Mouse (Mus musculus) cerebellum, adult 9-10 months (tissue): Measurements from ENCODE around the gene Traf3.

Experiments used
- DNase-seq: peaks from one replicate; pipeline ENCODE4 v3.0.0; 2022

Traf3 gene

DNA sequence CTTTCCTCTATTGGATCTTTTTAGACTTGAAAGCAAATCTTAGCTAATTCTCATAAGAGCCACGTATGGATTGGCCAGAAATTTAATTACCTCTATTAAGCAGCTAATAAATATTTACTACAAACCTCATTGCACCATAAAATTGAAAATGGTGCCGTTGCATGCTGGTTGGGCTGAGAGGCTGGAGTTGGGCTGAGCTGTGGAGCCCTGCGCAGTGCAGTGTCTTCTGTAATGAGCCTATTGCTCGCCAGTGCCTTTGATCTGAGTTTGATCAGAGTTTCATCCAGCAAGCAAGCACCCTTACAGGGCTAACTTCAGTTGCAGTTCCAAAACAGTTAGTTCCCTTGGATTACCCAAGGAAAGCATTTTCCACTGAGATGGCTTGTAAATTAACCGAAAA is 12.2 kb upstream of the Traf3 start:
- no peak for DNase-seq

DNA sequence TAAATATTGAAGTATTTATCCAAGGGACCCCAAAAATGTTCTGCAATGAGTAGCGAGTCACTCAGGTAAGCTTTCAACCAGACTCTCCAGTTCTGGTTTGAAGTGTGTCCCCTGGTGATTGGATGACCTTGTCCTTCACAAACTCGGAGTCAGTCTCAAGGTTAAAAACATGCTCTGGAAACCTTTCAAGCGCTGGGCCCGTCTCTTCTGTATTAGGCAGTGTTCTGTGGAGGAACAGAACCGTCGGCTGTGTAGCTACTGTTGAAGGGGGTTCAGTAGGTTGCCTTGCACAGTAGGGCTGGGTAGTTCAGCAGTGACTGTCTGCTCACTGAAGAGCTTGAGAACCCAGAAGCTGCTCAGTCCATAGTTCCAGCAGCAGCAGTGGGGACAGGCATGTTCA is 11.5 kb upstream of the Traf3 start:
- no peak for DNase-seq

DNA sequence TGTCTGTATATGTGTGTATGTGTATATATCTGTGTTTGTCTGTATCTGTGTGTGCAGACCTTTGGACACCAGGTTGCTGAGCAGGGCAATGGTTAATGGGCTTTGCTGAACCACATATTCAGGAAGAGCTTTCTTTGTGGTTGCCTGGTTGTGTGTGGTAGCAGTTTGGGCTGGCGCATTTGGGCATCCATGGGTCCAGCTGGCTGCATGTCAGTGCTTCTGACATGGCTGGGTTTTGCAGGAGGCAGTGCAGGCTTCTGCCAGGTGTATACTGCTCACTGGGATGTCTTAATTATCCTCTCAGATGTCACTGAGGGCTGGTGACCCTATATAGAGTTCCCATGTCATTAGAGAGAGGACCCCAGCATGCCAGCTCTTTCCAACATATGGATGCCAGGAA is 10.4 kb upstream of the Traf3 start:
- DNase-seq: no peak

DNA sequence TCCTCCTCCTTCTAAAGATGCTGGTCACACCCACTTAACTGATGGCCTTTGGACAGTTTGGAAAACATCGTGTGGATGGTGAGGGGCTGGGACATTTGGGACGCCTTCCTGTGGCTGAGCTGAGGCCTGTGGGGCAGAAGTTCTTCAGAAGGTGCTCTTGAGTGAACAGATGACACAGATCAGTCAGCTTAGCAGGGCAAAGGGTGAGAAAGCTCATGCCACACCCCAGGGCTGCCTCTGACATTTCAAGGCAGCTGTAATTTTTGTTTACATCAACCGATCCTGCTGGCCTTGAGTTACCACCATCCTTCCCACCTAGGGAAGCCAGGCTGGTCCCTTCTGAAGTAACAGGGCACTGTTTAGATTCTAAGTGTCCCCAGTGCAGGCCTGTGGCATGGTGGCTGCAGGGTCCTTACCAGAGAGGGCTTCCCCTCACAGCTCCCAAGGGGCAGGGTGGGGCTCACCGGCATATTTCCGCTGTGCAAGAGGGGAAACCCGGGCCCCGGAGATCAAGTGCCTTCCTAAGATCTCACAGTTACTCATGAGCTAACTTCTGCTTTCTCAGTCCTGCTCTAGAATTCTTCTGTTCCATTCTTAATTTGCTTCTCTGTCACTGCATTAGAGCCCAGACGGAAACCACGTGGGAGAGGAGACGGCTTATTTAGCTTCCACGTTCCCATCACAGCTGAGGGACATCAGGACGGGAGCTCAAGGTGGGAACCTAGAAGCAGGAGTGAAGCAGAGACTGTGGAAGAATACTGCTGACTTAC is 6.3 kb upstream of the Traf3 start:
- DNase-seq: no peak

DNA sequence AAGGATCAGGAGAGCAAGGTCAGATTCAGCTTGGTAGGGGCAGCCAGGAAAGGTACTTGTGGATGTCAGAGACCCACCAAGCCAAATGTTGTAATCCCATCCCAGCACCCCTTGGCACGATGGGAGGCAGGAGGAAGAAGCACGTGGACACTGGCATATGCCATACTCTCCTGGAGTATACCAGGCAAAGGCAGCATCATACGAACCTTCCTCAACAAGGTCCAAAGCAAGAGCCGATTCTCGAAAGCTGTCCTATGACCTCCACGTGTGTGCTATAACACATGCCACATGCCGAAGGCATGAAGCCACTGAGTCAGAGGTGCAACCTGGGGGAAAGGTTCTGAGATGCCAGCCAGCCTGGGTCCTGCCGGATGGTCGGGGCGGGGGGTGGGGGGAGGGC is 5.3 kb upstream of the Traf3 start:
- DNase-seq: no peak

DNA sequence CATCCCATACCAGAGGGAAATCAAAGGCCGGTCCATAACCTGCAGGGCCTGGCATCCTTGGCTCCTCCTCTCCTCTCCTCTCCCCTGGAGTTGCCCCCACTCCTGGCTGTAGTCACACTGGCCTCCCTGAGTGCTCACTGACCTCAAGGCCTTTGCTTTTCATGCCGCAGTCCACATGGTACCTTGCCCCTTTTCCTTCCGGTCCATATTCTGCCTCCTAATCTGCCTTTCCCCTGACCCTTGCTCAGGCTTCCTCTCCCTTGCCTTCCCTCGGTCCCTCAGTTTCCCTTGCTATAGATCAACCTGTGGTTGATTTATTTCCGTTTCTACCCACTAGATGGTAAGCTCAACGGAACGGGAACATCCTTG is 4.2 kb upstream of the Traf3 start:
- no peak for DNase-seq

DNA sequence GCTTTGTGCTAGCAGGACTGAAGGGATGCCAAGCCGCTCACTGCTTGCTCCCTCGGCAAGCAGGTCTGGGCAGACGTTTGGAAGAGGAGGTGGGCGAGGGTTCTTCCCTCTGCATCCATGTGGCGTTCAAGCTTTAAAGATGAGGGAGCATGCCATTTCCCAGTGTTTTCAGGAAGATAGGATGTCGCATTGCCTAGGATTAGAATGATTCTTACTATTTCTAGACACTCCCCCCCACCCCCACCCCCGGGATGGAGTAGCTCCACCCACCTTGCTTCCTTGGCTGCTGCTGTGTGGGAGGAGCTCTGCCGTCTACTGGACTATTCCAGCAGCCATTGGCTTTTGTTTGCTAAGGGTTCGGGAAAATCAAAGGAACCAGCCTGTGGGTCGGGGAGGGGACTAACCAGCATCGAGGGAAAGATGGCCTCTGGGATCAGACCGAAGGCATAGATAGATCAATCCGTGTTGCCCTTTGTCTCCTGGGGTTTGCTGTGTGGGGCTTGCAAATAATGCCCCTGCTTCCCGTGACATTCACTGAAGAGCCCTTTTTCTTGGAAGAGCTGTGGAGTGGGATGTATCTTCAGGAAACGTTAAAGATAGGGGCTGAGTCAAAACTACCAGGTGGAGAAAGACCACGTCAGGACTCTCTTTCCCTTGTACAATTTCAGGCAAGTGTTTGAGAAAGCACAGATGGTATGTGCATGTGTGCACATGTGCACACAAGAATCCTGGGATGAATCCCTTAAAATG is 3.7 kb upstream of the Traf3 start:
- no peak for DNase-seq

DNA sequence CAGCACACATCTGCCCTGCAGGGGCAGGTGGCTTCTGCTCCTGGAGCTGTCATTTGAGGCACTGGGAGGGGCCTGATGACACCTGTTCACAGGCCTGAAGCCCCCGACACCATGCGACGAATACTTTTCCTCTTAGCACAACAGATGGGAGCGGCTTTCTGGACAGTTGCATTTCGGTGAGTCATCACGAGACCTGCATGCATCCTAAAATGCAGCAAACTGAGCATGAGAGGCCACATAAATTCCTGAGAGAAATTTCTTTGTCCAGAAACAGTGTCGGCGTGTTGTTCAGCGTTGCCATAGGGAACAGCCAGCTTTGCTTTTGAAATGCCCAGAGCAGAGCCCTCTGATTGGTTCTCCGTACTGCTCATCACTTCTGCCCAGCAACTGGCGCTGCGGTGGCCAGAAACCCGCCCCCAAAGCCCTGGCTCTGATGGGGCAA is 1.8 kb upstream of the Traf3 start:
- DNase-seq: peak; percentile 86

DNA sequence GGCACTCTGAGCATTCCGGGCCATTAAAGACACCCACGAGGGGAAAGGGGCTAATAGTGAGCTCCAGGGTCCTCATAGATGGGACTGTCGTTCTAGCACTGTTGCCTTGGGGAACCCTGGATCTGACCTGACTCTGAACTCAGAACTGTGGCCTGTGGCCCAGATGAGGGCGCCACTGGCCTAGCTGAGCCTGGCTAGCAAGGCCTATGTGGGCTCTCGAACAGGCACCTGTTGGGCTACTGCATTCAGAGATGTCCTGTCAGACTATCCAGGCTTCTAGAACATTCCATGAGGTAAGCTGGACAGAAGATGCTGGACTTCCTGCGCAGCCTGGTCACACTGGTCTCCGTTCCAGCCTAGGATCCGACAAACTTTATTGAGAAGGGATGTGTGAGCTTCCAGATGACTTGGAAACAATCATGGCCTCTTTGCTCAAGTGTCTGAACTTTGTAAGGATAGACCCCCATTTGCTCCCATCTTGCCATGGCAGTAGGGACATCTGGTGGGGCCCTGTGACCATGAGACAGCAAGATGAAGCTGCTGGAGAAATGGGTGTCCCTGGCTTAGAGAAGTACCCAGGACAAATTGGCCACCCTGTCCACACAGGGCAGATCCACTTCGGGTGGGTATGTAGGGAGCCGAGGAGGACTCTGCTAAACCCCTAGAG is 891 bp upstream of the Traf3 start:
- peak; percentile 62 for DNase-seq

DNA sequence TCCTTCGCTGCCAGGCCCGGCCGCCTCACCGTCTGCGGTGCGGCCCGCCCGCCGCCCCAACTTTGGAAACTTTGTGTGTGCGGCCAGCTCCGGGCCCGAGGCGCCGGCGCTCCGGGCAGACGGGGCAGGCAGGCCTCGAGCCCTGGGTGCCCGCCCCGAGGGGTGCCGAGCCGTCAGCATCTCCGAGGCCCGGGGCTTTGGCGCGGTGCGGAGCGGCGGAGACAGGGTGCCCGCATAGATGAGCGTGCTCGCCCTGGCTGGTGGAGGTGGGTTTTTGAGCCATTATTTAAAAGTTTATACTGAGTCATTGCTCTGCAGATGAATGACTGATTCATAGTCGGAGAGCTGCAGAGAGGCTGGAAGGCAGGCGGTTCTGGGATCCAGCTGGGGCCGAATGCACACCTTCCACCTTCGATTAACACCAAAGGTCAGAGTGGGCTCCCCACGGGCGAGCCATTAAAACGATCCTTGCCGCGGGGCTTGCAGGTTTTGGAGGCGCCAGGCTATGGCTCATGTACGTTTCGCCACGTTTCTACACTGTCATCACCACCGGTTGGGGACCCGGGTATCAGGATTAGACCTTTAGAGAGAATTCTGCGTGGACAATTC is 615 bp downstream of the Traf3 start:
- DNase-seq: peak; percentile 53

DNA sequence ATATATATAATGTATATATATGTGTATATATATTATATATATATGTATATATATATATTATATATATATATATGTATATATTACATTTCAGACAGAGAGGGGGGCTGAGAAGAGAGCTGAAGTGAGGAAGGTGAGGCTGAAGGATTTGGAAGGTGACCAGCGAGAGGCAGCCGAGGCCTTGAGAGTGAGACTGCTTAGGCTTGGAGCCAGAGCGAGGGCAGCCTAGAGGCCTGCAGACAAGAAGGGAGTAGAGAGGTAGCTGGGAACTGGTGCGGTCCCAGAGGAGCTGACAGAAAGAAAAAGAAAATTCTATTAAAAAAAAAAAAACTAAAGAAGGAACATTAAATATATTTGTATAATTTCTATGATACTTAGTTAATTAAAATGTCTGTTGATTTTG is 2.7 kb downstream of the Traf3 start:
- peak; percentile 44 for DNase-seq

DNA sequence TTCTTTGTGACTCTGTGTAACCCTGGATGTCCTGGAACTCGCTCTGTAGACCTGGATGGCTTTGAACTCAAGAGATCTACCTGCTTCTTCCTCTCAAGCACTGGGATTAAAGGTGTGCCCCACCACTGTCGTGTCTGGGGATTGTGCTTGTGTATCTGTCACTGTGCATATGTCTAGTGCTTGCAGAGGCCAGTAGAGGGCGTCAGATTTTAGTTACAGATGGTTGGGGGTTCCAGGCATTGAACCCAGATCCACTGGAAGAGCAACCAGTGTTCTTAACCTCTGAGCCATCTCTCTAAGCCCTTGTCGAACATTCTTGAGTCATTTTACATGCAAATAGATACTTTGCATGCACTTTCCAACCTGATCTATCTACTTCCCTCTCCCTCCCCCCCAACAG is 12.6 kb downstream of the Traf3 start:
- no peak for DNase-seq

DNA sequence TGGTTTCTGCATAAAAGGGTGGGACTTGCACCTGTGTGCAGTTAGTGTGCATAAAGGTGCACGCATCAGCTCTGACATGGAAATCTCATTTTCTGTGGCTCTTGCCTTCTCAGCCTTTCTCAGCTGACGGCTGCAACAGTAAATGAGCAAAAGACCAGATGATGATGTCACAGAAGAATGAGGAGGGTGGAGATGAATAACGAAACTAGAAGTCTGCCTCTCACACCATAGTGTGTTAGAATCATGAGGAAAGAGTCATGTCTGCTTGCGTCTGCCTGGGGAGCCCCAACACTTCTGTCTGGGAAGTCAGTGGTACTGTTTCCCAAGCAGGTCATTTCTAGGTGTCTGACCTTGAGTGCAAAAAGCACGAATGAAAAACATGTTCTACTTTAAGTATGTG is 15.7 kb downstream of the Traf3 start:
- no peak for DNase-seq

DNA sequence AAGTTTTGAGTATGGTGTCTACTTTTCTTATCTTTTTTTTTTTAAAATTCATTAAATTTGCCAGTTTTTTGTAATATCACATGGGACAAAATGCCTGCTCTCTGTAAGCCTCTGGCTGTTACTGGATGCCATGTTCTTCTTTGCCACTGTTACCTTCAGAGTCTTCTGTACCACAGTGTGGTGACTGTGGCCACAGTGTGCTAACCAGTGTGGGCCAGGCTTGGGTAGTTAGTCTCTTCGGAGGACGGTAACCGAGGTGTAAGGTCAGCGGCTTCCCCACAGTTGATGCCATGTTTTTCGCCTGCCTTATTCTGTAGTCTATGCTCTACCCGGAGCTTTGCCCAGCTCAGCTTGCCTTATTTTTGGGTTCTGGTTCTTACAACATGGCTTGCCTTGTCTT is 16.2 kb downstream of the Traf3 start:
- no peak for DNase-seq

DNA sequence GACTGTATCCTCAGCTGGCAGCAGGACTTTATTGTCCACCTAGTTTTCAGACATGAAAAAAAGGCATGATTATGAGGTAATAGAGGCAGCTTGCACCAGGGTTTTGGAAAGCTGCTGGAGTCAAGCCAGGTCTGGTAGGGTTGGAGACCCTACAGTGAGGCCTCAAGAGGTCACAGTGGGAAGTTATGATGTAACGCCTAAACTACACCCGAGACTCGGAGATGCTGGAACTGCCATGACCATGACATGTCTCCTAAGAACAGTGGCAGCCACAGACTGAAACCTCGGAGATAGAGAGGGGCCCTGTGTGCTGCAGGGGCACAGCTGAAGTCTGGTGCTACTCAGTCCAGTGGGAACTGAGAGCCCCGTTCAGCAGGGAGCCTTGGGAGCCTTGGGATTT is 18.3 kb downstream of the Traf3 start, which contains the start of gene 4930595D18Rik:
Gene 4930595D18Rik, minus strand, starts transcription at position 16 of the 400 bp plus-strand sequence.
- no peak for DNase-seq

DNA sequence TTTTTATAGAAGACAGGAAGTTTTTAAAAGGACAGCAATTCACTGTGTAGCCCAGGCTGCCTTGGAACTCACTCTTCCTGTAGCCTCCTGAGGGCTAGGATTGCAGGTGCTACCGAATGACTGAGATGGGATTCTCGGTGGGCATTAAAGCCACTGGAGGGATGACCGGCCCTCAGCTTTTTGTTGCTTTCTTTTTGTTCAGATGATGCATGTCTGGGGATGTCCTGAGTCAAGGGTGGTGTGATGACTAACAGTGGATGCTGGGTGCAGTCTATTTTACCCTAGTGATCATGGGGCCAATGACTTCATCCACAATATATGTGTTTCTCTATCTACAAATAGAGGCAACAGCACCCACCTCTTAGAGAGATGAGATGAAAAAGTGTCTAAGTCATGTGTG is 20.8 kb downstream of the Traf3 start:
- DNase-seq: no peak

DNA sequence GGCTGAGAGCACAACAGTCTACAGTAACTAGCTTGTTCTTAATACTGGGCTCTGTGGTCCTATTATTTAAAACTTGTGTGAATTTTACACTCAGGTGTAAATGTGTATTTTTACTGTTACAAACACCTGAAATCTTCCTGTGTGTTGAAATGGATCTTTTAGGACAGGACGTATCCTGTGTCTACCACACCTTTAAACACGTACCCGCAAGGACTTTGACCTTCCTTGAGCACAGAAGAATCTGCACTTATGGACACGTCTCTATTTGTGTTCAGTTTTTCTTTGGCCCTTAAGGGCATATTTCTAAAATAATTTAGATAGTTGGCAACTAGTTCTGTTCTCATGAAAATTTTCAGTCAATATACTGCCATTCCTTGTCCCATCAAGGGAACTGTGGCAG is 22.1 kb downstream of the Traf3 start:
- no peak for DNase-seq

DNA sequence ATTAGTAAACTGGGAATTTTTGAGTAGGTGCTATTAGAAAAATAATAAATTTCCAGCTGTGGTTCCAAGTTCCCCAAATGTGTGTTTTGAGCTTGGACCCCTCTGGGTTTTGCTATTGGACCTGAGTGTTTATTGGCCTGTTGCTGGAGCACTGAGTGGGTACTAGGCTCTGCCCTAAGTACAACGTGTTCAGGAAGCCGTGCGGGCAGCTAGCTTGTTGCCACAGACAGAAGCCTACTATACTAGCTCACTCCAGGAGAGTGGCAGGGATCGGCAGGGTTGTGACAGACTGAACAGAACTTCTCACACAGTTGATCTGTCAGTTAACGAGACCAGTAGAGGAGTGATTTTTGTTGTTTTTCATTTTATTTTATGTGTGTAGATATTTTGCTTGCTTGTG is 24.2 kb downstream of the Traf3 start:
- DNase-seq: no peak

DNA sequence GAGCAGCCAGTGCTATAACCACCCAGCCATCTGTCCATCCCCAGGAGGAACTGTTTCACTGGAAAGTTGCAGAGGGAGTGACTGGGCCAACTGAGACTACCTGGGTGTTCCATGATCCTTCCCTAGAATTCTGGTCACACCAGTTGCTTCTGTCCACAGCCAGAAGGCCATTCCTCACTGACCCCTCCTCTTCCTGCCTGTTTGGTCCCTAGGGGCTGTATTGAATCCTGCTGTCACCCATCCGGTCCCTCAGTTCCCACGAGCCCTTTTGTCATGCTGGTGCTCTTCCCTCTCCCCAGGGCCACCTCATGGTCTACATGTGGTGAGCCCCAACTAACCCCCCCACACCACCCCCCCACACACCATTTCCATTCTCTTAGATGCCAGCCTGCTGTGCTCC is 24.7 kb downstream of the Traf3 start:
- DNase-seq: no peak

DNA sequence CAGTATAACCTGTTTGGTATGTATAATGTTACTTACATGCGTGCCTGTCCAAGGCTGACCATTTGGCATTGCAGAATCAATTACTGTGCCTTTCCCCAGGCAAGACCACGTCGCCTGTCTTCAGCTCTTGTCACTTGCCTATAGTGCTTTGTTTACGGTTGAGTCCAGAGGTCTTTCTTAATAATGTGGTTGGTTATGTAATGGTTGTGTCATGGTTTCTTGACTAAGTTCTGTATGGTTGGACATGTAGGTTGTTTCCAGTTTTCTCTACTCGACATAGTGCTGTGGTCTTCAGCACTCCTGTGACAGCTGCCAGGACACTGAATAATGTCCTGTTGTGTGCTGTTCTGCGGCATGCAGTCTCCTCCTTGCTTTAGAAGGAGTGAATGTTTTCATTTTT is 26.6 kb downstream of the Traf3 start:
- DNase-seq: no peak

DNA sequence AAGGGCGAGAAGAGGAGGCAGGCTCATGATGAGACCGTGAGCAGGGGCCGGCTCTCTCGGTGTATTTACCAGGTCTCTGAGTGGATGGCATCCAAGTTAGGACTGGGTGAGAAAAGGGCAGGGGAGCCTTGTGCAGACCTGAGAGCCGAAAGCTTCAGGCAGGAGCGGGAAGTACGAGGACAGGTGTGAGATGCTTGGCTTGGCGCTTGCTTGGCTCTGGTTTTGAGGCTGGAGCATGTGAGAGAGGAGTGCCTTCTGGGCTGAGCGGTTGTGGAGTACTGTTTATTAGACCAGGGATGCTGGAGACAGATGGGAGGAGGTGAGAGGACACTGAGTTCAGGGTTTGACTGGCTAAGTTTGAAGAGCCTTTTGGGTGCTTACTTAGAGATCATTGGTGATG is 27.2 kb downstream of the Traf3 start:
- peak; percentile 21 for DNase-seq

DNA sequence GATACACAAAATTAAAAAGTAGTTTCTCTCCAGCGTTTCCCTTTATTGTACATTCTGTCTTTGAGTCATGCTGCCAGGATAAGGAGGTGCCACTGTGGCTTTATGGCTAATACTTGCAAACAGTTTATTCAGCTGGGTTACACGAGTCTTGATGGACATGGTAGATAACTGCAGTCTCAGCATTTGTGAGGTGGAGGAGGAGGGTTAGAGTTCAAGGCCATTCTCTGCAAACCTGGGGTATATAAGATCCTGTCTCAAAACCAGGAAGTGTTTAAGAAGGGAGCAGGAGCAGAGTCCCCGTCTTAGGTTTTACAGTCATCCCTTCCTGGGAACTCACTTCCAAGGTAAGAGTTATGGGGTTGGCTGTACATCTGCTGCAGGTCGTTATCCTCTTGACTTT is 30.4 kb downstream of the Traf3 start:
- no peak for DNase-seq

DNA sequence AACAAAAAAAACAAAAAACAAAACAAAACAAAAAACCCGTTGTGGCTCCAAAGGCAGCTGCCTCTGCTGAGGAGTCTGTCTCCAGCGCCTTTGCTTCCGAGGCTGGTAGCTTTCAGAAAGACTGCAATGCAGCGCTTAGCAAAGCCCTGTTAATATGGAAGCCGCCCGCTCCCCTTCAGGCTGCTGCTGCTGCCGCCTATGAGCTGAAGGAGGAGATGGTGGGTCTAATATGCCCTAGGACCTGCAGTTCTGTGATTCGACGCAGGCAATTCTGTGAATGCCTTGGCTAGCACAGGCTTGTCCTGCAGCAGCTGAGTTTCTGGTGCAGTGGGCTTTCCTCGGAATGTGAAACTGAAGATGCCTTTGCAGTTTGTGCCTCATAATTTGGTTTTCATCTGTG is 36.9 kb downstream of the Traf3 start:
- no peak for DNase-seq

DNA sequence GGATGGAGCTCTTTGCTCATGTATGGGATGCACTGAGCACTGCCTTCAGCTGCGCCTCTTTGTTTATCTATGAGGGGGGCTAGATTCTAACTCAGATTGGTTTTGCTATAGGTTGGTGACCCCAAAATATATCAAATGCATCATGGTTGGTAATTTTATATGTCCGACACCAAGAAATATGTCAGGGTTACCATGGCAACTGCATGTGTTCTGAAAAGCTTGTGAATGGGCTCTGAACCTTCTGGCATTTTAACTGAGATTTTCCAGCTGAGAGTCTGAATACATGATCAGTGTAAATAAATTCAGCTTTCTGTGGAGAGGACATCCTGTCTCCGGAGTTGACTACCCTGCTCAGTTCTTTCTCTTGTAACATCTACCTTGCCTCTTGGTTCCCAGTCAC is 37.8 kb downstream of the Traf3 start:
- DNase-seq: no peak
